Mouse (Mus musculus) lung, embryonic 15.5 days (tissue): ENCODE measurements around the gene Pdcl. TPM values are rescaled to one million over a fixed set of nuclear protein-coding genes. Genes with fewer than 3 reads are reported as not detected.

Source experiments
- ATAC-seq: fragments of 200-750 bp; cut with Nextera tagmentation; 2 replicates; pipeline ENCODE4 v1.8.0; 2017; ENCODE audit warnings: moderate number of reproducible peaks, borderline replicate concordance; ENCODE audit not compliant: low FRiP score, low TSS enrichment; ENCODE audit errors: extremely low read depth
- H3K27ac ChIP-seq: fragments of 300-500 bp; sonication (generic); 2 replicates; pipeline ENCODE4 v1.5.1; 2015; ENCODE audit warnings: moderate library complexity, mild to moderate bottlenecking, inconsistent platforms
- H3K27me3 ChIP-seq: fragments of 300-500 bp; sonication (generic); 2 replicates; pipeline ENCODE4 v1.6.1; 2015; ENCODE audit warnings: inconsistent platforms
- H3K36me3 ChIP-seq: fragments of 300-500 bp; sonication (generic); 2 replicates; pipeline ENCODE4 v1.6.1; 2015; ENCODE audit warnings: inconsistent platforms
- H3K4me1 ChIP-seq: fragments of 300-500 bp; sonication (generic); 2 replicates; pipeline ENCODE4 v1.6.1; 2015; ENCODE audit warnings: inconsistent platforms
- H3K4me2 ChIP-seq: fragments of 300-500 bp; sonication (generic); 2 replicates; pipeline ENCODE4 v1.6.1; 2015; ENCODE audit warnings: inconsistent platforms, mild to moderate bottlenecking, moderate library complexity
- H3K4me3 ChIP-seq: fragments of 300-500 bp; sonication (generic); 2 replicates; pipeline ENCODE4 v1.5.1; 2015; ENCODE audit warnings: mild to moderate bottlenecking, inconsistent platforms
- H3K9ac ChIP-seq: fragments of 300-500 bp; sonication (generic); 2 replicates; pipeline ENCODE4 v1.6.1; 2015; ENCODE audit warnings: inconsistent platforms
- H3K9me3 ChIP-seq: fragments of 300-500 bp; sonication (generic); 2 replicates; pipeline ENCODE4 v1.6.1; 2016; ENCODE audit warnings: inconsistent platforms
- WGBS: fragments of 180-500 bp; shearing (Covaris S2); methylation state at CpG from one replicate; pipeline ENCODE4 v1.1.7; 2015; 5-methylcytosine and 5-hydroxymethylcytosine counted together
- polyA plus RNA-seq: library from polyadenylated mRNA; unstranded; fragments of >200 nt; fragmentation: Nextera tagmentation; extraction: Ambion mirVana; gene quantifications from 2 replicates; pipeline ENCODE4 v1.2.1, GENCODE M21; 2015

The Pdcl gene
- polyA plus RNA-seq, result 52.2 and 53.1 TPM in 2 replicates

GRCm38 (mm10) chr2:37358633-37359540 is at the start of gene Pdcl:
TSS of gene Pdcl (minus strand) at chr2:37359332.
- Histone ChIP-seq H3K36me3 (peaks cover 33% of the 10 kb centered on the region), H3K9ac (peak within 1 kb of the TSS; percentile 68), H3K4me1 (peaks cover 18% of the 10 kb centered on the region; the same call in 1 of the 2 replicates), H3K4me2 (peak within 1 kb of the TSS; percentile 87), H3K9me3 (no peaks in the 10 kb centered on the region), H3K4me3 (peak within 1 kb of the TSS; percentile 87), H3K27ac (peak within 1 kb of the TSS; percentile 99), H3K27me3 (no peaks in the 10 kb centered on the region)
- WGBS, result under 1% methylated on average over 42 of the region's 42 CpGs
- ATAC-seq, result peak; percentile 100

GRCm38 (mm10) chr2:37395539-37395938 is 36.4 kb upstream of the Pdcl start:
- H3K4me2 ChIP-seq, result no peak overlapping the region
- H3K4me3 ChIP-seq, result no peak overlapping the region
- H3K36me3 ChIP-seq, result peaks cover 26% of the 10 kb centered on the region
- H3K27ac ChIP-seq, result no peak overlapping the region
- no peaks in the 10 kb centered on the region for H3K4me1 ChIP-seq
- ATAC-seq, result no peak
- no peaks in the 10 kb centered on the region for H3K27me3 ChIP-seq
- no peaks in the 10 kb centered on the region for H3K9me3 ChIP-seq
- H3K9ac ChIP-seq, result no peak overlapping the region
- WGBS, result 52% methylated on average over 1 of the region's 1 CpGs

- Histone ChIP-seq H3K9me3 (no peaks in the 10 kb centered on the region), H3K4me1 (no peaks in the 10 kb centered on the region), H3K27me3 (no peaks in the 10 kb centered on the region), H3K4me2 (no peak overlapping the region), H3K36me3 (peaks cover 25% of the 10 kb centered on the region), H3K27ac (no peak overlapping the region), H3K4me3 (no peak overlapping the region), H3K9ac (no peak overlapping the region)
- ATAC-seq, result no peak
- WGBS, result 94% methylated on average over 9 of the region's 9 CpGs
Measured at GRCm38 (mm10) chr2:37382921-37383320, 23.8 kb upstream of the Pdcl start.

GRCm38 (mm10) chr2:37380189-37380588 is 21.1 kb upstream of the Pdcl start:
- H3K4me3 ChIP-seq, result no peak overlapping the region
- no peak overlapping the region for H3K4me2 ChIP-seq
- H3K9ac ChIP-seq, result no peak overlapping the region
- H3K27me3 ChIP-seq, result no peaks in the 10 kb centered on the region
- no peak overlapping the region for H3K27ac ChIP-seq
- no peaks in the 10 kb centered on the region for H3K9me3 ChIP-seq
- H3K36me3 ChIP-seq, result peaks cover 43% of the 10 kb centered on the region
- WGBS, result 61% methylated on average over 2 of the region's 2 CpGs
- ATAC-seq, result no peak
- H3K4me1 ChIP-seq, result no peaks in the 10 kb centered on the region

- no peak overlapping the region for H3K9ac ChIP-seq
- no peak for ATAC-seq
- H3K36me3 ChIP-seq, result peaks cover 40% of the 10 kb centered on the region
- H3K4me2 ChIP-seq, result no peak overlapping the region
- H3K4me3 ChIP-seq, result no peak overlapping the region
- WGBS, result 94% methylated on average over 1 of the region's 1 CpGs
- no peaks in the 10 kb centered on the region for H3K9me3 ChIP-seq
- no peaks in the 10 kb centered on the region for H3K4me1 ChIP-seq
- no peak overlapping the region for H3K27ac ChIP-seq
- no peaks in the 10 kb centered on the region for H3K27me3 ChIP-seq
Measured at GRCm38 (mm10) chr2:37376018-37376417, 16.9 kb upstream of the Pdcl start.

- Histone ChIP-seq H3K4me2 (no peak overlapping the region), H3K9me3 (no peaks in the 10 kb centered on the region), H3K4me3 (no peak overlapping the region), H3K27ac (no peak overlapping the region), H3K4me1 (no peaks in the 10 kb centered on the region), H3K27me3 (no peaks in the 10 kb centered on the region), H3K36me3 (peaks cover 17% of the 10 kb centered on the region), H3K9ac (no peak overlapping the region)
- 78% methylated on average over 2 of the region's 2 CpGs for WGBS
- ATAC-seq, result no peak
Measured at GRCm38 (mm10) chr2:37370651-37371050, 11.5 kb upstream of the Pdcl start.

- WGBS, result 86% methylated on average over 2 of the region's 2 CpGs
- Histone ChIP-seq H3K4me2 (peak overlapping the region; percentile 87), H3K4me1 (peaks cover 18% of the 10 kb centered on the region; the same call in 1 of the 2 replicates), H3K27me3 (no peaks in the 10 kb centered on the region), H3K4me3 (peak overlapping the region; percentile 87; the same call in 1 of the 2 replicates), H3K27ac (no peak overlapping the region), H3K9me3 (no peaks in the 10 kb centered on the region), H3K9ac (no peak overlapping the region), H3K36me3 (peaks cover 23% of the 10 kb centered on the region)
- no peak for ATAC-seq
Measured at GRCm38 (mm10) chr2:37359908-37360307, 776 bp upstream of the Pdcl start.

GRCm38 (mm10) chr2:37355571-37355970 is 3.6 kb downstream of the Pdcl start:
- Histone ChIP-seq H3K9ac (no peak overlapping the region), H3K36me3 (peaks cover 62% of the 10 kb centered on the region), H3K4me3 (no peak overlapping the region), H3K4me2 (no peak overlapping the region), H3K27me3 (no peaks in the 10 kb centered on the region), H3K27ac (no peak overlapping the region), H3K4me1 (peaks cover 18% of the 10 kb centered on the region; the same call in 1 of the 2 replicates), H3K9me3 (no peaks in the 10 kb centered on the region)
- no peak for ATAC-seq
- WGBS, result 92% methylated on average over 5 of the region's 5 CpGs

GRCm38 (mm10) chr2:37351671-37352070 is 7.5 kb downstream of the Pdcl start:
- Histone ChIP-seq H3K27ac (no peak overlapping the region), H3K27me3 (no peaks in the 10 kb centered on the region), H3K36me3 (peaks cover 60% of the 10 kb centered on the region), H3K4me3 (no peak overlapping the region), H3K9ac (no peak overlapping the region), H3K9me3 (no peaks in the 10 kb centered on the region), H3K4me1 (no peaks in the 10 kb centered on the region), H3K4me2 (no peak overlapping the region)
- no peak for ATAC-seq
- 80% methylated on average over 7 of the region's 7 CpGs for WGBS

- no peak for ATAC-seq
- Histone ChIP-seq H3K4me2 (no peak overlapping the region), H3K36me3 (no peaks in the 10 kb centered on the region), H3K9ac (no peak overlapping the region), H3K4me1 (no peaks in the 10 kb centered on the region), H3K9me3 (no peaks in the 10 kb centered on the region), H3K27me3 (no peaks in the 10 kb centered on the region), H3K4me3 (no peak overlapping the region), H3K27ac (no peak overlapping the region)
- WGBS, result 50% methylated on average over 10 of the region's 10 CpGs
Measured at GRCm38 (mm10) chr2:37338497-37339187, 20.5 kb downstream of the Pdcl start.

- H3K4me2 ChIP-seq, result no peak overlapping the region
- H3K4me1 ChIP-seq, result no peaks in the 10 kb centered on the region
- H3K36me3 ChIP-seq, result no peaks in the 10 kb centered on the region
- no peak overlapping the region for H3K27ac ChIP-seq
- 69% methylated on average over 2 of the region's 2 CpGs for WGBS
- H3K27me3 ChIP-seq, result no peaks in the 10 kb centered on the region
- no peak overlapping the region for H3K9ac ChIP-seq
- H3K4me3 ChIP-seq, result no peak overlapping the region
- no peak for ATAC-seq
- no peaks in the 10 kb centered on the region for H3K9me3 ChIP-seq
Measured at GRCm38 (mm10) chr2:37333321-37333720, 25.8 kb downstream of the Pdcl start.

- no peak for ATAC-seq
- H3K27me3 ChIP-seq, result no peaks in the 10 kb centered on the region
- no peak within 1 kb of the TSS for H3K9ac ChIP-seq
- H3K36me3 ChIP-seq, result no peaks in the 10 kb centered on the region
- H3K4me2 ChIP-seq, result no peak within 1 kb of the TSS
- H3K4me1 ChIP-seq, result no peaks in the 10 kb centered on the region
- H3K4me3 ChIP-seq, result no peak within 1 kb of the TSS
- H3K9me3 ChIP-seq, result no peaks in the 10 kb centered on the region
- 75% methylated on average over 1 of the region's 1 CpGs for WGBS
- no peak within 1 kb of the TSS for H3K27ac ChIP-seq
Measured at GRCm38 (mm10) chr2:37326215-37326614, 32.9 kb downstream of the Pdcl start, which contains the start of gene Olfr368. TSS of gene Olfr368 (plus strand) at chr2:37326515.
